In genomic region chr3:102674068-102674467, GRCm38 (mm10) we compare ENCODE assay signal across 15 mouse cellular contexts.
"Had no signal": no experiment of that assay in that cellular context is flagged by ENCODE, and none has a peak within 500 bp of the region (broad histone marks: within the 10 kb centered on the region; RNA-seq: fewer than 3 reads in every experiment).

No protein-coding gene starts in this region.

- H3K4me2 ChIP-seq: lung, embryonic 15.5 days; midbrain, embryonic 11.5 days; midbrain, embryonic 13.5 days; midbrain, embryonic 15.5 days; neural tube, embryonic 12.5 days had no signal

- H3K27ac ChIP-seq: lung, embryonic 15.5 days; macrophage; midbrain, embryonic 13.5 days; midbrain, embryonic 15.5 days; neural tube, embryonic 12.5 days had no signal

- H3K4me1 ChIP-seq: megakaryocyte, embryonic 14.5 days; midbrain, embryonic 13.5 days; midbrain, embryonic 15.5 days; neural tube, embryonic 12.5 days had no signal

- H3K4me3 ChIP-seq: lung, embryonic 15.5 days; megakaryocyte, embryonic 14.5 days; midbrain, embryonic 13.5 days; midbrain, embryonic 15.5 days; neural tube, embryonic 12.5 days had no signal

- DNase-seq: lung, adult 2 months; lung, postnatal 14 days; lung, postnatal 36 days; right cerebral cortex, postnatal 14 days; thymus, adult 18-20 months; thymus, postnatal 14 days; thymus, postnatal 36 days had no signal

- H3K36me3 ChIP-seq: lung, embryonic 15.5 days; midbrain, embryonic 13.5 days; midbrain, embryonic 15.5 days; neural tube, embryonic 12.5 days had no signal

- H3K9ac ChIP-seq: lung, embryonic 15.5 days; midbrain, embryonic 13.5 days; midbrain, embryonic 15.5 days; neural tube, embryonic 12.5 days had no signal

- H3K27me3 ChIP-seq: lung, embryonic 15.5 days; megakaryocyte, embryonic 14.5 days; midbrain, embryonic 13.5 days; midbrain, embryonic 15.5 days; neural tube, embryonic 12.5 days had no signal

- ATAC-seq: lung, postnatal 0 days; midbrain, embryonic 13.5 days; midbrain, embryonic 15.5 days had no signal

- H3K9me3 ChIP-seq: lung, embryonic 15.5 days; megakaryocyte, embryonic 14.5 days; midbrain, embryonic 13.5 days; midbrain, embryonic 15.5 days; neural tube, embryonic 12.5 days had no signal
